Mouse (Mus musculus): ENCODE results near the gene Dpy19l2. TPM values are rescaled to one million over a fixed set of nuclear protein-coding genes. Genes with fewer than 3 reads are reported as not detected.
"Not testable (repeated sequence)": the region's sequence is repeated elsewhere in the genome, so short reads cannot be mapped to it uniquely, and the experiment has no call there.

Gene Dpy19l2
- polyA plus RNA-seq (2011; ENCODE audit: insufficient read depth, insufficient read length, low read depth, missing spikeins) = not detected in 2 replicates

- Histone ChIP-seq H3K9me3 (replicated peaks; ENCODE audit: control insufficient read depth, insufficient read depth, low read length, poor library complexity, severe bottlenecking) (no peaks in the 10 kb centered on the region), H3K27me3 (ENCODE audit: control insufficient read depth, insufficient read depth, low read length, poor library complexity, severe bottlenecking) (no peaks in the 10 kb centered on the region), H3K36me3 (ENCODE audit: control insufficient read depth, insufficient read depth, low read length, poor library complexity, severe bottlenecking) (no peaks in the 10 kb centered on the region), H3K27ac (ENCODE audit: insufficient read depth, low read length) (no peak within 1 kb of the TSS), H3K9ac (ENCODE audit: low read depth, poor library complexity, severe bottlenecking) (no peak within 1 kb of the TSS), H3K4me3 (ENCODE audit: low read depth, low read length) (peak within 1 kb of the TSS; percentile 46), H3K4me1 (ENCODE audit: control insufficient read depth, insufficient read depth, low read length) (no peaks in the 10 kb centered on the region)
- TF ChIP-seq EP300 (IDR thresholded peaks at IDR 0.05; ENCODE audit: insufficient read depth, low read depth, low read length) = no peak
- no peak for TF ChIP-seq POLR2A (IDR thresholded peaks at IDR 0.05; ENCODE audit: insufficient read depth, low read length)
- TF ChIP-seq CTCF (IDR thresholded peaks at IDR 0.05; ENCODE audit: low read depth, low read length) = no peak
These were observed at the start of gene Dpy19l2 for GRCm38 (mm10) chr9:24695700-24696404. TSS of gene Dpy19l2 (minus strand) at chr9:24696293.

DNA sequence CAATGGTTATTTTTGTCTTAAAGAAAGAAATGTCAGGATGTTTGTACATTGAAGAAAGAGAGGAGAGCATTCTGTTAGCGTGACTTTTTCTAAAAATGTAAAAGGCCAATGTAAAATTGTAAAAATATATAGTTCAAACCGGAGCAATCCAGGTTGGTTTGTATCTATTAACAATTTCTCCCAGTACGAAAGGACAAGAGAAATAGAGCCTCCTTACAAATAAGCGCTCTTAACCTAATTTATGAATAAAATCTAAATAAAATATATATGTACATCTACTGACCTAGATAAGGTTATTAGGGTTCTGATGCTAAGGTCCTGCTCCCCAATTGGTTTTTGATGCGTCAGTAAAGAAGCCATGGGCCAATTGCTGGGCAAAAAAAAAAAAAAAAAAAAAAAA, 48.9 kb upstream of the Dpy19l2 start:
- Histone ChIP-seq H3K4me3 (ENCODE audit: low read depth, low read length) (no peak overlapping the region), H3K9ac (ENCODE audit: low read depth, poor library complexity, severe bottlenecking) (no peak overlapping the region), H3K4me1 (ENCODE audit: control insufficient read depth, insufficient read depth, low read length) (no peaks in the 10 kb centered on the region), H3K9me3 (replicated peaks; ENCODE audit: control insufficient read depth, insufficient read depth, low read length, poor library complexity, severe bottlenecking) (no peaks in the 10 kb centered on the region), H3K36me3 (ENCODE audit: control insufficient read depth, insufficient read depth, low read length, poor library complexity, severe bottlenecking) (no peaks in the 10 kb centered on the region), H3K27ac (ENCODE audit: insufficient read depth, low read length) (no peak overlapping the region), H3K27me3 (ENCODE audit: control insufficient read depth, insufficient read depth, low read length, poor library complexity, severe bottlenecking) (no peaks in the 10 kb centered on the region)
- TF ChIP-seq EP300 (IDR thresholded peaks at IDR 0.05; ENCODE audit: insufficient read depth, low read depth, low read length) = no peak
- TF ChIP-seq POLR2A (IDR thresholded peaks at IDR 0.05; ENCODE audit: insufficient read depth, low read length) = no peak
- no peak for TF ChIP-seq CTCF (IDR thresholded peaks at IDR 0.05; ENCODE audit: low read depth, low read length)

DNA sequence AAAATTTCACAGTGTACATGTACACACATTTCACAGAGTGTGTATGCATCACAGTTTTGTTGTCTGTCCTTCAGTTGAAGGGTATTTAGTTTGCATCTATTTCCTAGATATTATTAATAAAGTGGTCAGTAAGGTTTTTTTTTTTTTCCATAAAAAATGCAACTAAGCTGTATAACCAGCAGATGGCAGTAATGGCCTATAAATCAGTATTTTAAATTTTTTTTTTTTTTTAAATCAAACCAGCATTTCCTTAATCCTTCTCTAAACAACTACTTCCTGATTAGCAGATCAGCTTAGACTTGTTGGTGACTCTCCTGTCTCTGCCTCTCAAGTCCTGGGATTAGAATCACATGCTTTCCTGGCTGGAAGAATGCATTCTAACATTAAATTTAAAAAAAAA, 5.2 kb upstream of the Dpy19l2 start:
- H3K27me3 ChIP-seq (ENCODE audit: control insufficient read depth, insufficient read depth, low read length, poor library complexity, severe bottlenecking) = no peaks in the 10 kb centered on the region
- no peaks in the 10 kb centered on the region for H3K36me3 ChIP-seq (ENCODE audit: control insufficient read depth, insufficient read depth, low read length, poor library complexity, severe bottlenecking)
- H3K9ac ChIP-seq (ENCODE audit: low read depth, poor library complexity, severe bottlenecking) = no peak overlapping the region
- TF ChIP-seq EP300 (IDR thresholded peaks at IDR 0.05; ENCODE audit: insufficient read depth, low read depth, low read length) (no peak), CTCF (IDR thresholded peaks at IDR 0.05; ENCODE audit: low read depth, low read length) (no peak), POLR2A (IDR thresholded peaks at IDR 0.05; ENCODE audit: insufficient read depth, low read length) (no peak)
- H3K9me3 ChIP-seq (replicated peaks; ENCODE audit: control insufficient read depth, insufficient read depth, low read length, poor library complexity, severe bottlenecking) = no peaks in the 10 kb centered on the region
- no peak overlapping the region for H3K4me3 ChIP-seq (ENCODE audit: low read depth, low read length)
- H3K4me1 ChIP-seq (ENCODE audit: control insufficient read depth, insufficient read depth, low read length) = no peaks in the 10 kb centered on the region
- H3K27ac ChIP-seq (ENCODE audit: insufficient read depth, low read length) = no peak overlapping the region

DNA sequence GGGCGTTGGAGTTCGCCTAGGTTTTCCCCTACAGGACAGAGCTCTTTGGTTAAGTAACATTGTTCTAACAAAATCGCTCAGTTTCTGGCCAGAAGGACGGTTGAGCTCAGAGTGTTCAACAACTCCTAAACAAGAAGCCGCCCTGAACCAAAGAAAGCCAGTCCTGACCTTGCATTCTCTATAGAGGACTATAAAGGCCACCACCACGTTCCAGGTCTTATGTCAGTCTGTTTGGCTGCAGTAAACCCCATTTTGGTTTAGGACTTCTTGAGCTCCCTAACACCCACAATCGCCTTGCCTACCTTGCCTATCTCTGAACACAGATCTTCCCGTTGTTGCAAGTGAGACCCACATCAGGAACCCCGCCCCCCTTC, 299 bp upstream of the Dpy19l2 start:
- H3K9me3 ChIP-seq (replicated peaks; ENCODE audit: control insufficient read depth, insufficient read depth, low read length, poor library complexity, severe bottlenecking) = no peaks in the 10 kb centered on the region
- H3K27ac ChIP-seq (ENCODE audit: insufficient read depth, low read length) = no peak overlapping the region
- H3K4me1 ChIP-seq (ENCODE audit: control insufficient read depth, insufficient read depth, low read length) = no peaks in the 10 kb centered on the region
- H3K9ac ChIP-seq (ENCODE audit: low read depth, poor library complexity, severe bottlenecking) = no peak overlapping the region
- peak overlapping the region; percentile 46; the same call in 1 of the 2 replicates for H3K4me3 ChIP-seq (ENCODE audit: low read depth, low read length)
- no peaks in the 10 kb centered on the region for H3K36me3 ChIP-seq (ENCODE audit: control insufficient read depth, insufficient read depth, low read length, poor library complexity, severe bottlenecking)
- TF ChIP-seq POLR2A (IDR thresholded peaks at IDR 0.05; ENCODE audit: insufficient read depth, low read length) (no peak), CTCF (IDR thresholded peaks at IDR 0.05; ENCODE audit: low read depth, low read length) (no peak), EP300 (IDR thresholded peaks at IDR 0.05; ENCODE audit: insufficient read depth, low read depth, low read length) (no peak)
- no peaks in the 10 kb centered on the region for H3K27me3 ChIP-seq (ENCODE audit: control insufficient read depth, insufficient read depth, low read length, poor library complexity, severe bottlenecking)

DNA sequence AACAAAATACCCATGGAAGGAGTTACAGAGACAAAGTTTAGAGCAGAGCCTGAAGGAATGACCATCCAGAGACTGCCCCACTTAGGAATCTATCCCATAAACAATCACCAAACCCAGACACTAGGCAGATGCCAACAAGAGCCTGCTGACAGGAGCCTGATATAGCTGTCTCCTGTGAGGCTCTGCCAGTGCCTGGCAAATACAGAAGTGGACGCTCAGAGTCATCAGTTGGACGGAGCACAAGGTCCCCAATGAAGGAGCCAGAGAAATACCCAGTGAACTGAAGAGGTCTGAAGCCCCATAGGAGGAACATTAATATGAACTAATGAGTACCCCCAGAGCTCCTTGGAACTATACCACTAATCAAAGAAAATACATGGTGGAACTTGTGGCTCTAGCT, 58.8 kb downstream of the Dpy19l2 start:
- not testable (repeated sequence) for H3K27ac ChIP-seq (ENCODE audit: insufficient read depth, low read length); H3K4me3 ChIP-seq (ENCODE audit: low read depth, low read length); H3K9ac ChIP-seq (ENCODE audit: low read depth, poor library complexity, severe bottlenecking); H3K4me1 ChIP-seq (ENCODE audit: control insufficient read depth, insufficient read depth, low read length); H3K36me3 ChIP-seq (ENCODE audit: control insufficient read depth, insufficient read depth, low read length, poor library complexity, severe bottlenecking); H3K27me3 ChIP-seq (ENCODE audit: control insufficient read depth, insufficient read depth, low read length, poor library complexity, severe bottlenecking); H3K9me3 ChIP-seq (replicated peaks; ENCODE audit: control insufficient read depth, insufficient read depth, low read length, poor library complexity, severe bottlenecking)

- no peak for TF ChIP-seq POLR2A (IDR thresholded peaks at IDR 0.05; ENCODE audit: insufficient read depth, low read length)
- TF ChIP-seq CTCF (IDR thresholded peaks at IDR 0.05; ENCODE audit: low read depth, low read length) = no peak
- no peak for TF ChIP-seq EP300 (IDR thresholded peaks at IDR 0.05; ENCODE audit: insufficient read depth, low read depth, low read length)
- no peak within 1 kb of the TSS for H3K27ac ChIP-seq (ENCODE audit: insufficient read depth, low read length)
- H3K27me3 ChIP-seq (ENCODE audit: control insufficient read depth, insufficient read depth, low read length, poor library complexity, severe bottlenecking) = no peaks in the 10 kb centered on the region
- no peak within 1 kb of the TSS for H3K9ac ChIP-seq (ENCODE audit: low read depth, poor library complexity, severe bottlenecking)
- H3K4me3 ChIP-seq (ENCODE audit: low read depth, low read length) = no peak within 1 kb of the TSS
- no peaks in the 10 kb centered on the region for H3K36me3 ChIP-seq (ENCODE audit: control insufficient read depth, insufficient read depth, low read length, poor library complexity, severe bottlenecking)
- no peaks in the 10 kb centered on the region for H3K9me3 ChIP-seq (replicated peaks; ENCODE audit: control insufficient read depth, insufficient read depth, low read length, poor library complexity, severe bottlenecking)
- no peaks in the 10 kb centered on the region for H3K4me1 ChIP-seq (ENCODE audit: control insufficient read depth, insufficient read depth, low read length)
These were observed 71.2 kb downstream of the Dpy19l2 start, which contains the start of gene Cypt4 for GRCm38 (mm10) chr9:24624896-24625295. TSS of gene Cypt4 (plus strand) at chr9:24625196.
